Comparison of ENCODE assay signal across 29 mouse cellular contexts in the genomic region with DNA sequence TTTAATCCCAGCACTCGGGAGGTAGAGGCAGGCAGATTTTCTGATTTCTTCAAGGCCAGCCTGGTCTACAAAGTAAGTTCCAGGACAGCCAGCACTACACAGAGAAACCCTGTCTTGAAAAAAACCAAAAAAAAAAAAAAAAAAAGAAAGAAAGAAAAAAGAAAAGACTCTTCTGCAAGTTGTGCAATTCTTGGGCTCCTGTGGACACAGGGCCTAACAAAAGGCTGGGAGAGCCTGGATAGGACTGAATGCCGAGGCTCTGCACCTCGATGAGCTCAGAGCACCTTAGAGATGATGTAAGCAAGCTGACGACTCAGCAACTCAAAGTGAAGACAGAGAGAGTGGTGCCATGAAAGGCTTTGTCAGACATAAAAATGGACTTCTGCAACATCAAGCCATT. TPM values are rescaled to one million over a fixed set of nuclear protein-coding genes. Genes with fewer than 3 reads are reported as not detected.
A peak's percentile ranks its signal among the peaks of the same experiment; 100 is the strongest.
DNase-seq lines count a peak whose midpoint lies in the region; ATAC-seq and TF ChIP-seq lines count a peak whose summit lies in the region.
"Had no signal": no experiment of that assay in that cellular context is flagged by ENCODE, and none has a peak within 500 bp of the region (broad histone marks: within the 10 kb centered on the region; RNA-seq: fewer than 3 reads in every experiment).

No protein-coding gene starts in this region.

- H3K4me1 ChIP-seq in heart, embryonic 13.5 days = peaks cover 35% of the 10 kb centered on the region
- peaks cover 16% of the 10 kb centered on the region for H3K4me1 ChIP-seq in limb, embryonic 13.5 days
- H3K4me1 ChIP-seq in limb, embryonic 10.5 days = peaks cover 13% of the 10 kb centered on the region
- peaks cover 4 to 9% of the 10 kb centered on the region in 2 experiments; a peak in 2 of 4 replicates for H3K4me1 ChIP-seq in ES-E14 (ENCODE audit: control insufficient read depth in 2 of 2, insufficient read depth in 2 of 2, low read length in 2 of 2, poor library complexity in 1 of 2)
- H3K4me1 ChIP-seq: embryonic facial prominence, embryonic 12.5 days; hindbrain, embryonic 12.5 days; hindbrain, embryonic 15.5 days had no signal

- H3K27me3 ChIP-seq in heart, embryonic 13.5 days (replicated peaks) = no peaks in the 10 kb centered on the region
- H3K27me3 ChIP-seq in limb, embryonic 13.5 days = no peaks in the 10 kb centered on the region
- H3K27me3 ChIP-seq in limb, embryonic 10.5 days (ENCODE audit: low read depth, poor library complexity, severe bottlenecking) = no peaks in the 10 kb centered on the region
- no peaks in the 10 kb centered on the region for H3K27me3 ChIP-seq in myocyte (ENCODE audit: control insufficient read depth, insufficient read depth, insufficient read length)
- H3K27me3 ChIP-seq: embryonic facial prominence, embryonic 12.5 days; embryonic facial prominence, embryonic 15.5 days; hindbrain, embryonic 12.5 days; hindbrain, embryonic 15.5 days; Patski had no signal

- DNase-seq in heart, adult 18-20 months = no peak
- DNase-seq in limb, embryonic 10.5 days (ENCODE audit: low spot score) = no peak
- no peak for DNase-seq in ES-E14 (ENCODE audit: low read depth, low spot score)
- no peak for DNase-seq in thymus, postnatal 0 days (ENCODE audit: low spot score)
- DNase-seq: adrenal gland, adult 2 months; adrenal gland, postnatal 14 days; cerebellum, adult 11 months; cerebellum, adult 2 months; cerebellum, adult 9-11 months; cerebellum, postnatal 25 days; forebrain, postnatal 0 days; gastrocnemius, adult 2 months; gastrocnemius, postnatal 14 days; heart, adult 11 months; heart, postnatal 14 days had no signal

- no peak overlapping the region for H3K4me2 ChIP-seq in heart, embryonic 13.5 days
- no peak overlapping the region for H3K4me2 ChIP-seq in limb, embryonic 13.5 days (replicated peaks)
- no peak overlapping the region for H3K4me2 ChIP-seq in myocyte (ENCODE audit: low read depth)
- H3K4me2 ChIP-seq: embryonic facial prominence, embryonic 12.5 days; embryonic facial prominence, embryonic 15.5 days; hindbrain, embryonic 12.5 days; hindbrain, embryonic 15.5 days had no signal

- 0 out of 2 replicates have a peak overlapping the region, but pooled peaks have one; percentile 93 for H3K27ac ChIP-seq in heart, embryonic 13.5 days (replicated peaks)
- H3K27ac ChIP-seq in limb, embryonic 13.5 days = 0 out of 2 replicates have a peak overlapping the region, but pooled peaks have one; percentile 44
- no peak overlapping the region for H3K27ac ChIP-seq in limb, embryonic 10.5 days
- no peak overlapping the region for H3K27ac ChIP-seq in ES-E14 (ENCODE audit: insufficient read depth, low read depth, low read length, poor library complexity, severe bottlenecking)
- H3K27ac ChIP-seq: embryonic facial prominence, embryonic 12.5 days; embryonic facial prominence, embryonic 15.5 days; gastrocnemius, adult 2 months; hindbrain, embryonic 12.5 days; hindbrain, embryonic 15.5 days had no signal

- 69% methylated on average over 4 of the region's 4 CpGs for WGBS in heart, embryonic 13.5 days
- WGBS in limb, embryonic 13.5 days = 68% methylated on average over 4 of the region's 4 CpGs
- 83% methylated on average over 4 of the region's 4 CpGs for WGBS in limb, embryonic 10.5 days

- ATAC-seq in heart, embryonic 13.5 days (ENCODE audit: extremely low read depth, insufficient number of reproducible peaks, low FRiP score, low TSS enrichment) = no peak
- ATAC-seq in limb, embryonic 13.5 days (ENCODE audit: low FRiP score, low read depth) = no peak
- ATAC-seq: forebrain, embryonic 14.5 days; forebrain, postnatal 0 days; Patski had no signal

- H3K36me3 ChIP-seq in heart, embryonic 13.5 days = peaks cover 79% of the 10 kb centered on the region
- H3K36me3 ChIP-seq in limb, embryonic 13.5 days = peaks cover 64% of the 10 kb centered on the region
- H3K36me3 ChIP-seq in limb, embryonic 10.5 days = peaks cover 89% of the 10 kb centered on the region
- H3K36me3 ChIP-seq in ES-E14 (ENCODE audit: control insufficient read depth, insufficient read depth, low read length, poor library complexity, severe bottlenecking) (peaks cover 57% of the 10 kb centered on the region), myocyte (ENCODE audit: control insufficient read depth, insufficient read depth) (peaks cover 10% of the 10 kb centered on the region)

- H3K9ac ChIP-seq in heart, embryonic 13.5 days = peak overlapping the region; percentile 69; the same call in 1 of the 2 replicates
- H3K9ac ChIP-seq in limb, embryonic 13.5 days = no peak overlapping the region
- H3K9ac ChIP-seq in ES-E14 (ENCODE audit: insufficient read depth, low read depth, low read length, poor library complexity, severe bottlenecking) = no peak overlapping the region; the same call in 1 of the 2 replicates
- H3K9ac ChIP-seq: embryonic facial prominence, embryonic 12.5 days; embryonic facial prominence, embryonic 15.5 days; forebrain, postnatal 0 days; hindbrain, embryonic 12.5 days; hindbrain, embryonic 15.5 days had no signal

- H3K4me3 ChIP-seq in heart, embryonic 13.5 days = no peak overlapping the region
- no peak overlapping the region for H3K4me3 ChIP-seq in limb, embryonic 13.5 days
- no peak overlapping the region for H3K4me3 ChIP-seq in limb, embryonic 10.5 days
- H3K4me3 ChIP-seq in ES-E14 (ENCODE audit: insufficient read depth in 1 of 2, low read depth in 1 of 2, low read length in 2 of 2, poor library complexity in 1 of 2, severe bottlenecking in 1 of 2) = no peak overlapping the region
- no peak overlapping the region for H3K4me3 ChIP-seq in myocyte
- H3K4me3 ChIP-seq: embryonic facial prominence, embryonic 12.5 days; embryonic facial prominence, embryonic 15.5 days; gastrocnemius, adult 2 months; heart, embryonic 10.5 days; hindbrain, embryonic 12.5 days; hindbrain, embryonic 15.5 days had no signal

- TF ChIP-seq POLR2A in myocyte (IDR thresholded peaks at IDR 0.05; ENCODE audit: insufficient read length, low read depth) = no peak

- no peaks in the 10 kb centered on the region for H3K9me3 ChIP-seq in heart, embryonic 13.5 days
- H3K9me3 ChIP-seq in limb, embryonic 13.5 days = no peaks in the 10 kb centered on the region
- no peaks in the 10 kb centered on the region for H3K9me3 ChIP-seq in limb, embryonic 10.5 days (replicated peaks)
- H3K9me3 ChIP-seq in ES-E14 (ENCODE audit: control insufficient read depth, insufficient read depth, low read depth, low read length) = no peaks in the 10 kb centered on the region
- H3K9me3 ChIP-seq: embryonic facial prominence, embryonic 12.5 days; embryonic facial prominence, embryonic 15.5 days; G1E; heart, embryonic 10.5 days; hindbrain, embryonic 12.5 days; hindbrain, embryonic 15.5 days had no signal

- H3ac ChIP-seq in myocyte (ENCODE audit: control insufficient read depth, insufficient read length) = no peak overlapping the region

- no peaks in the 10 kb centered on the region for H3K79me2 ChIP-seq in myocyte (ENCODE audit: control insufficient read depth, insufficient read depth)

- in situ Hi-C loops in ES-E14 (cut with MboI; ENCODE audit: low sequenced_read_pairs in 2 of 2, unreplicated experiment in 2 of 2) = no loop called here

TF ChIP-seq in ES-E14, 5 proteins besides CTCF, POLR2A, EP300 and RAD21:
- TF ChIP-seq ZC3H11A (IDR thresholded peaks at IDR 0.05; ENCODE audit: borderline replicate concordance, low read depth, low read length) = no peak
- TF ChIP-seq ZNF384 (IDR thresholded peaks at IDR 0.05; ENCODE audit: low read depth, low read length) = peak; percentile 69

TF ChIP-seq in myocyte, 11 proteins besides CTCF, POLR2A, EP300 and RAD21:
- TF ChIP-seq TCF12 (IDR thresholded peaks at IDR 0.05; ENCODE audit: insufficient read depth, poor library complexity, severe bottlenecking) (no peak), USF1 (IDR thresholded peaks at IDR 0.05; ENCODE audit: low read depth) (no peak), E2F4 (IDR thresholded peaks at IDR 0.05; ENCODE audit: insufficient read depth) (no peak), CEBPB (IDR thresholded peaks at IDR 0.05; ENCODE audit: insufficient read depth, poor library complexity, severe bottlenecking) (0 out of 2 replicates have a peak, but pooled peaks have one; percentile 23), MAX (IDR thresholded peaks at IDR 0.05; ENCODE audit: low read depth) (no peak), MYOD1 (IDR thresholded peaks at IDR 0.05; ENCODE audit: control insufficient read depth in 1 of 3, insufficient read length in 2 of 3, low read depth in 2 of 3) (no peak), SRF (IDR thresholded peaks at IDR 0.05; ENCODE audit: control insufficient read depth, insufficient read length, low read depth) (no peak), TCF3 (IDR thresholded peaks at IDR 0.05; ENCODE audit: insufficient read length, low read depth) (no peak), MYOG (IDR thresholded peaks at IDR 0.05; ENCODE audit: control insufficient read depth in 1 of 3, insufficient read depth in 1 of 3, insufficient read length in 2 of 3, low read depth in 2 of 3) (no peak)

RNA-seq across cellular contexts. Expression of a gene that starts 7.6 kb away (rescaled TPM):
- 19.9 and 21.7 TPM in 2 replicates for polyA plus RNA-seq in heart, embryonic 13.5 days (2015; fragmentation: Nextera tagmentation; extraction: Ambion mirVana)
- 10 to 100 TPM; 16.3 to 19.7 TPM for total RNA-seq in heart, adult 18-20 months (2021)
- 19.3 and 23.1 TPM in 2 replicates for polyA plus RNA-seq in limb, embryonic 13.5 days (2015; fragmentation: Nextera tagmentation; extraction: Ambion mirVana)
- 25.2 and 28.7 TPM in 2 replicates for polyA plus RNA-seq in limb, embryonic 10.5 days (2016; fragmentation: Nextera tagmentation; extraction: Ambion mirVana)
- total RNA-seq in ES-E14 (2012; rRNA removed) = 31.3 and 37.8 TPM in 2 replicates
- polyA plus RNA-seq in myocyte (2012; fragmentation: generic; extraction: Trizol) = 13.8 TPM
- 15.1 and 16.7 TPM in 2 replicates for polyA plus RNA-seq in thymus, postnatal 0 days (2015; fragmentation: Nextera tagmentation; extraction: Ambion mirVana)

RNA-seq across cellular contexts. Expression of a gene that starts 7.6 kb away (rescaled TPM):
- 18.1 and 21.7 TPM in 2 replicates for polyA plus RNA-seq in heart, embryonic 13.5 days (2015; fragmentation: Nextera tagmentation; extraction: Ambion mirVana)
- total RNA-seq in heart, adult 18-20 months (2021) = 10 to 100 TPM; 11.4 to 11.6 TPM
- 32.4 and 38.1 TPM in 2 replicates for polyA plus RNA-seq in limb, embryonic 13.5 days (2015; fragmentation: Nextera tagmentation; extraction: Ambion mirVana)
- polyA plus RNA-seq in limb, embryonic 10.5 days (2016; fragmentation: Nextera tagmentation; extraction: Ambion mirVana) = 55.7 and 59.2 TPM in 2 replicates
- total RNA-seq in ES-E14 (2012; rRNA removed) = 14.0 and 18.7 TPM in 2 replicates
- polyA plus RNA-seq in myocyte (2012; fragmentation: generic; extraction: Trizol) = 9.0 TPM
- 27.0 and 30.3 TPM in 2 replicates for polyA plus RNA-seq in thymus, postnatal 0 days (2015; fragmentation: Nextera tagmentation; extraction: Ambion mirVana)

RNA-seq across cellular contexts. Expression of a gene that starts 22.8 kb away (rescaled TPM):
- polyA plus RNA-seq in heart, embryonic 13.5 days (2015; fragmentation: Nextera tagmentation; extraction: Ambion mirVana) = 0.29 and 0.51 TPM in 2 replicates
- not detected for total RNA-seq in heart, adult 18-20 months (2021)
- polyA plus RNA-seq in limb, embryonic 13.5 days (2015; fragmentation: Nextera tagmentation; extraction: Ambion mirVana) = 0.50 and 0.66 TPM in 2 replicates
- polyA plus RNA-seq in limb, embryonic 10.5 days (2016; fragmentation: Nextera tagmentation; extraction: Ambion mirVana) = 0.34 and 0.95 TPM in 2 replicates
- total RNA-seq in ES-E14 (2012; rRNA removed) = 0.27 and 0.48 TPM in 2 replicates
- 0.06 TPM for polyA plus RNA-seq in myocyte (2012; fragmentation: generic; extraction: Trizol)
- polyA plus RNA-seq in thymus, postnatal 0 days (2015; fragmentation: Nextera tagmentation; extraction: Ambion mirVana) = 0.10 TPM in 1 of 2 replicates, not detected in the other
- total RNA-seq: common myeloid progenitor, adult 5-6 weeks; G1E; gastrocnemius, adult 2 months; gastrocnemius, postnatal 14 days; gastrocnemius, postnatal 4 days; heart, postnatal 14 days; hematopoietic stem cell, adult 5-6 weeks had no signal
- polyA plus RNA-seq: G1E, Patski had no signal

Comparison
In these comparisons a context has a peak if more than half of its experiments do, and no peak if none do; other contexts are left out.
1. H3K27ac ChIP-seq: peak in heart, embryonic 13.5 days (single experiment) and limb, embryonic 13.5 days (single experiment); none in limb, embryonic 10.5 days (single experiment) and ES-E14 (single experiment).